Mouse (Mus musculus) kidney, embryonic 14.5 days (tissue): ENCODE measurements around the gene Gm49388. TPM values are rescaled to one million over a fixed set of nuclear protein-coding genes. Genes with fewer than 3 reads are reported as not detected.
A peak's percentile ranks its signal among the peaks of the same experiment; 100 is the strongest.

Source experiments
- ATAC-seq: fragments of 200-750 bp; cut with Nextera tagmentation; 2 replicates; pipeline ENCODE4 v1.8.0; 2017; ENCODE audit warnings: moderate number of reproducible peaks, mild to moderate bottlenecking, moderate TSS enrichment, moderate library complexity; ENCODE audit not compliant: low FRiP score, low TSS enrichment
- H3K27ac ChIP-seq: fragments of 300-500 bp; sonication (generic); 2 replicates; pipeline ENCODE4 v1.5.1; 2014; ENCODE audit warnings: low read depth, mild to moderate bottlenecking, low read length, moderate library complexity, mixed read lengths
- H3K27me3 ChIP-seq: fragments of 300-500 bp; sonication (generic); 2 replicates; pipeline ENCODE4 v1.6.1; 2014; ENCODE audit warnings: mild to moderate bottlenecking, low read length; ENCODE audit not compliant: control insufficient read depth, insufficient read depth
- H3K36me3 ChIP-seq: fragments of 300-500 bp; sonication (generic); 2 replicates; pipeline ENCODE4 v1.6.1; 2014; ENCODE audit warnings: low read length, mixed read lengths; ENCODE audit not compliant: control insufficient read depth, insufficient read depth
- H3K4me1 ChIP-seq: fragments of 300-500 bp; sonication (generic); 2 replicates; pipeline ENCODE4 v1.6.1; 2014; ENCODE audit warnings: low read length, mixed read lengths; ENCODE audit not compliant: control insufficient read depth, insufficient read depth
- H3K4me2 ChIP-seq: fragments of 300-500 bp; sonication (generic); replicated peaks from 2 replicates; pipeline ENCODE4 v1.6.1; 2014; ENCODE audit warnings: low read depth, mild to moderate bottlenecking, low read length
- H3K4me3 ChIP-seq: fragments of 300-500 bp; sonication (generic); 2 replicates; pipeline ENCODE4 v1.5.1; 2014; ENCODE audit warnings: mild to moderate bottlenecking, low read length
- H3K9ac ChIP-seq: fragments of 300-500 bp; sonication (generic); 2 replicates; pipeline ENCODE4 v1.6.1; 2014; ENCODE audit warnings: low read depth, mild to moderate bottlenecking, low read length, moderate library complexity
- H3K9me3 ChIP-seq: fragments of 300-500 bp; sonication (generic); 2 replicates; pipeline ENCODE4 v1.6.1; 2016; ENCODE audit warnings: low read length; ENCODE audit not compliant: control insufficient read depth
- WGBS: fragments of 180-500 bp; shearing (Covaris S2); extraction: QIAGEN DNeasy Blood & Tissue Kit; methylation state at CpG from one replicate; pipeline ENCODE4 v1.1.7; 2014; 5-methylcytosine and 5-hydroxymethylcytosine counted together
- polyA plus RNA-seq: library from polyadenylated mRNA; unstranded; fragments of >200 nt; fragmentation: Nextera tagmentation; extraction: Ambion mirVana; gene quantifications from 2 replicates; pipeline ENCODE4 v1.2.1, GENCODE M21; 2014

Gm49388 gene
- polyA plus RNA-seq, 1 experiment from 2014 or later, result not detected

DNA sequence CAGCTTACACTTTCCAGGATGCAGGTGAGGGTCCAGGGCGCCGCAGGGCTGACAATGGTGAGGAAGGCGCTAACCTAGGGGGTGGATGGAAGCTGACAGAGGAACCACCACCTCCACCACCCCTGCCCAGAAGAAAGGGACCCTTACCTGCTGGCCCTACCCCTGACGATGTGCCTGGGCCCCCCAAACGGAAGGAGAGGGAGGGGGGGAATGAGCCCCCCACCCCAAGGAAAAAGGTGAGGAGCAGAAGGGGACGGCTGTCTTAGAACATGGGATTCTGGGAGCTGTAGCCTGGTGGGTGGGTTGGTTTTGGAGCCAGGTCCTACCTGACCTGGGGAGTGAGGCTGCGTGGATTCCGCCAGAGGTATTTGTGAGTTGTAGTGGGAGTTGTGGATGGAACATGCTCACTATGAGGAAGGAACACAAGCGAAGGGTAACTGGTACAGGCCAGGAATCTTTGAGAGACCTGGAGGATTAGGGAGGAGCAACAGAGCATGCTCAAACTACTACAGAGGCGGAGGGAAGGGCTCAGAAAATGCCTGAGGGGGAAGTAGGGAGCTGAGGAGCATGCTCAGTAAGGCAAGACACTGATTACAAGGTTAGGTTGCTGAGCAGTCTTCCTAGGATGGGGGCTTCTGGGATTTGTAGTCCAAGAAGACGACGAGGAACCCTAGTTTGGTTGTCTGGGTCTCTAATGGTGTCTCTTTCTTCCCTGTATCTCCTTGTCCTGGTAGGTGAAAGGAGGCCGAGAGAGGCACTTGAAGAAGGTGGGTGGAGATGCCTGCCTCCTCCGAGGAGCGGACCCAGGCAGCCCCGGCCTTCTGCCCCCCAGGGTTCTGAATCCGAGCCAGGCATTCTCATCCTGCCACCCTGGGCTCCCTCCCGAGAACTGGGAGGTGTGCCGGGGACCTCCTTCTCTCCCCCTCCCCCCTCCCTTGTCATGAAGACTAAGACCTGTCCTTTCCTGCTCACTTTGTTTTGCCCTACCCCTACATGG, 35.0 kb upstream of the Gm49388 start:
- Histone ChIP-seq H3K4me3 (no peak overlapping the region), H3K27me3 (no peaks in the 10 kb centered on the region), H3K9me3 (no peaks in the 10 kb centered on the region), H3K9ac (no peak overlapping the region), H3K4me1 (peaks cover 16% of the 10 kb centered on the region), H3K4me2 (no peak overlapping the region), H3K36me3 (peaks cover 75% of the 10 kb centered on the region), H3K27ac (no peak overlapping the region)
- 89% methylated on average over 19 of the region's 19 CpGs for WGBS
- no peak for ATAC-seq

DNA sequence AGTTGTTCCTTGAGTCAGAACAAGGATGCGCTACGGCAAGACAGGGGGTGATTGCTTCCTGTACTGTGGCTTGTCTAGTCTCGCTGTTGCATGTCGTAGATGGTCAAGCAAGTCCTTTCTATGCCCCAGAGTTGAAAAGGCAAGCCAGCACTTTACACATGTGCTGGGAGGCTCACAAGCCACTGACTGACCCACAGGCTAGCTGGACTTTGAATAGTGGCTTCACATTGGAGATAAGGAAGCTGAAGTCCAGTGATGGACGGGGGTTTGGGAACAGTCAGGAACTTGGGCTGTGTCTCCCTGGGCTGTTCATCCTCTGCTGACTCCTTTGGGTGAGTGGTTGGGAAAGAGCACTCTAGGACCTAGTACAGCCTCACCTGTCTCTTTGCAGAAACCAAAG, 33.8 kb upstream of the Gm49388 start:
- H3K9ac ChIP-seq, result no peak overlapping the region
- no peak overlapping the region for H3K27ac ChIP-seq
- WGBS, result 95% methylated on average over 5 of the region's 5 CpGs
- peaks cover 87% of the 10 kb centered on the region for H3K36me3 ChIP-seq
- no peak for ATAC-seq
- H3K4me3 ChIP-seq, result no peak overlapping the region
- H3K4me2 ChIP-seq, result no peak overlapping the region
- H3K9me3 ChIP-seq, result no peaks in the 10 kb centered on the region
- peaks cover 16% of the 10 kb centered on the region for H3K4me1 ChIP-seq
- H3K27me3 ChIP-seq, result no peaks in the 10 kb centered on the region

DNA sequence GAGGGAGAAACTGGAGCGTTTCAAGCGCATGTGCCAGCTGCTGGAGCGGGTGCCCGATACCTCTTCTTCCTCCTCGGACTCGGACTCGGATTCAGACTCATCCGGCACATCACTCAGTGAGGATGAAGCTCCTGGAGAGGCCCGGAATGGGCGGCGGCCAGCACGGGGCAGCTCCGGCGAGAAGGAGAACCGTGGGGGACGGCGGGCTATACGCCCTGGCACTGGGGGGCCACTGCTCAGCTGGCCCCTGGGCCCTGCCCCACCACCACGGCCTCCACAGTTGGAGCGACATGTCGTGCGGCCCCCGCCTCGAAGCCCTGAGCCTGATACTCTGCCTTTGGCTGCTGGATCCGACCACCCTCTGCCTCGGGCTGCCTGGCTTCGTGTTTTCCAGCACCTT, 33.3 kb upstream of the Gm49388 start:
- Histone ChIP-seq H3K9ac (no peak overlapping the region), H3K4me1 (peaks cover 16% of the 10 kb centered on the region), H3K9me3 (no peaks in the 10 kb centered on the region), H3K36me3 (peaks cover 92% of the 10 kb centered on the region), H3K27ac (no peak overlapping the region), H3K27me3 (no peaks in the 10 kb centered on the region), H3K4me2 (no peak overlapping the region), H3K4me3 (no peak overlapping the region)
- no peak for ATAC-seq
- WGBS, result 93% methylated on average over 27 of the region's 27 CpGs

DNA sequence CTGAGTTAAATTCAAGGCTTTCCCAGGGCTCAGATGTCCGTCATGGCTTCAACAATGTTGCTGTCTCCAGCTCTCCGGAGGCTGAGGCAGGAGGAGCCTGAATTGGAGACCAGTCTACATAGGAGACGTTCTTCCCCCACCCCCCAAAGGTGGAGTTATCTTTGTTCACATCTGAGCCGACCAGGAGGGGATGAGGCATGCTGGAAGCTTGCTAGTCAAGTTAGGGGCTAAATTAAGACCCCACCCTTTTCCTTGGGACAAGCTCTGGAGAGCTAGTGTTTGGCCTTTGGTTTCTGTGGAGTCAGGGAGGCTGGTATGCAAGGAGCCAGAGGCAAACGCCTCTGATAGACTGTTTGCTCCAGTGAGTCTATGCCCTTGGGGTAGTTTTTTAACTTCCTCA, 32.2 kb upstream of the Gm49388 start:
- H3K9me3 ChIP-seq, result no peaks in the 10 kb centered on the region
- H3K27ac ChIP-seq, result no peak overlapping the region
- H3K27me3 ChIP-seq, result no peaks in the 10 kb centered on the region
- no peak overlapping the region for H3K9ac ChIP-seq
- H3K4me2 ChIP-seq, result no peak overlapping the region
- 68% methylated on average over 5 of the region's 5 CpGs for WGBS
- ATAC-seq, result no peak
- no peak overlapping the region for H3K4me3 ChIP-seq
- H3K36me3 ChIP-seq, result peaks cover 99% of the 10 kb centered on the region
- H3K4me1 ChIP-seq, result peaks cover 8% of the 10 kb centered on the region; the same call in 1 of the 2 replicates

DNA sequence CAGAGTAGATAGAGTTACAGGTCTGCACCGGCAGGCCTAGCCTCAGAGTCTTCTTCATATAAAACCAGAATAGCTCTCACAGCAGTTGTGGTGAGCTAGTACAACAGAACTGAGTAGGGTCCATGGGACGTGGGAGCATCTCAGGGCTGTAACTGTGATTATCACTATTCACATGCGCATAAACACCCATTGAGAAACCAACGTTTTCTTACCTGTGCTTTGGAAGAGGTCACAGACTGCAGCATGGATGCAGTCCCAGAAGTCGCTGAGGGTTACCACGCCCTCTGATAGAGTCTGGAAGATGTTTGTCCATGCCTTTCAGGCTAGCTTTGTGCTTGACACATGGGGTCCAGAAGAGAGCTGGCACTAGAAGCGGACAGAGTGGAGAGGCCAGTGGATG, 31.7 kb upstream of the Gm49388 start:
- WGBS, result 89% methylated on average over 7 of the region's 7 CpGs
- Histone ChIP-seq H3K4me1 (0 out of 2 replicates have a peak, but pooled peaks cover 8% of the 10 kb centered on the region), H3K36me3 (peaks cover 99% of the 10 kb centered on the region), H3K4me2 (no peak overlapping the region), H3K9ac (no peak overlapping the region), H3K4me3 (no peak overlapping the region), H3K27ac (no peak overlapping the region), H3K27me3 (no peaks in the 10 kb centered on the region), H3K9me3 (no peaks in the 10 kb centered on the region)
- ATAC-seq, result no peak

DNA sequence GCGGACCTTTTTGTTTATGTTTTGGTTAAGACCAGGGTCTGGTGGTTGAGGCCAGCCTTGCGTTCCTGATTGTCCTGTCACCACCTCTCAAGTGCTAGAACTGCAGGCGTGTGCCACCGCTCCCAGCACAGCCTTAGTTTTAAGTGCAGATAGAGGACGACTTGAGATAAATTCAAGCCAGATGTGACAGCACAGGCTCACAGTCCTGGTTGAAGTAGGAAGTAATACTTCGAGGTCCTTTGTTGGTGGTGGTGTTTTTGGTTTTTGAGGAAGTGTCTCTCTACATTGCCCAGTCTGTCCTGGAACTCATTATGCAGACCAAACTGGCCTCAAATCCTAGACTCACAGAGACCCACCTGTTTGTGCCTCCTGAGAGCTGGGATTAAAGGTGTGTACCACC, 25.7 kb upstream of the Gm49388 start:
- no peak overlapping the region for H3K27ac ChIP-seq
- H3K9me3 ChIP-seq, result no peaks in the 10 kb centered on the region
- 60% methylated on average over 6 of the region's 6 CpGs for WGBS
- H3K4me2 ChIP-seq, result no peak overlapping the region
- H3K27me3 ChIP-seq, result no peaks in the 10 kb centered on the region
- peaks cover 77% of the 10 kb centered on the region for H3K36me3 ChIP-seq
- H3K4me3 ChIP-seq, result no peak overlapping the region
- no peaks in the 10 kb centered on the region for H3K4me1 ChIP-seq
- H3K9ac ChIP-seq, result no peak overlapping the region
- no peak for ATAC-seq

DNA sequence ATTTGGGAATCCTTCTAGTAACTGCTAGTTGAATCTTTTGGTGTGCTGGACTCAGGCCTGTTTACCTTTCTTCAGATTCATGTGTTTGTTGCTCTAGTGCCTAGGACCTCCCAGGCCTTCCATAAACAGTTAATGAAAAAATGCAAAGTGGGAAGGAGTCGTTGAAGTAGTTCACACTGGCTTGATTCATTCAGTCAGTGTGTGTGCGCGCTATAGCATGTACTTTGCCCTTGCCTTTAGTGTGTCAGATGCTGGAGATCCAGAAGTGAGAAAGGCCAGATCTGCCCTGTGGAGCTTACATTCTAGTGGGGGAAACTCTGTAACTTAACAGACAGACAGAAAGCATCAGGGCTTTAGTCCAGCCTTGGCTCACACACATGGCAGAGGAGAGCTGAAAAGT, 24.9 kb upstream of the Gm49388 start:
- Histone ChIP-seq H3K9me3 (no peaks in the 10 kb centered on the region), H3K27me3 (no peaks in the 10 kb centered on the region), H3K4me1 (no peaks in the 10 kb centered on the region), H3K4me3 (no peak overlapping the region), H3K4me2 (no peak overlapping the region), H3K27ac (no peak overlapping the region), H3K36me3 (peaks cover 77% of the 10 kb centered on the region), H3K9ac (no peak overlapping the region)
- 81% methylated on average over 3 of the region's 3 CpGs for WGBS
- ATAC-seq, result no peak

DNA sequence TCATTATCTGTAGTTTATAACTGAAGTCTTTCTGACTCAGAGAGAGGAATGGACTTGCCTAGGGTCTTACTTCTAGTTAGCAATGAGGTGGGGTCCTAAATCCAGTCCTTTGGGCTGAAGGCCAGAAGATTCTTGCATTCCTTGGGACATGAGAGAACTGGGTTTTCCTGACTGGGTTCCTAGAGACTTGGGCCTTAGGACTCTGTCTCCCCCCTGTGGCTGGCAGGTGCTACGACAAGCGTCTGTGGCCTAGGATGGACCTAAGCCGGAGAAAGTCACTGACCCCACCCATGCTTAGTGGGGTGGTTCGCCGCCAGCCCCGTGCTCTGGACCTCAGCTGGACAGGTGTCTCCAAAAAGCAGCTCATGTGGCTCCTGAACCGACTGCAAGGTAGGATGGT, 24.4 kb upstream of the Gm49388 start:
- Histone ChIP-seq H3K4me3 (no peak overlapping the region), H3K36me3 (peaks cover 77% of the 10 kb centered on the region), H3K9ac (no peak overlapping the region), H3K4me2 (no peak overlapping the region), H3K9me3 (no peaks in the 10 kb centered on the region), H3K27me3 (no peaks in the 10 kb centered on the region), H3K4me1 (no peaks in the 10 kb centered on the region), H3K27ac (no peak overlapping the region)
- 37% methylated on average over 7 of the region's 7 CpGs for WGBS
- ATAC-seq, result 0 out of 2 replicates have a peak, but pooled peaks have one; percentile 76

DNA sequence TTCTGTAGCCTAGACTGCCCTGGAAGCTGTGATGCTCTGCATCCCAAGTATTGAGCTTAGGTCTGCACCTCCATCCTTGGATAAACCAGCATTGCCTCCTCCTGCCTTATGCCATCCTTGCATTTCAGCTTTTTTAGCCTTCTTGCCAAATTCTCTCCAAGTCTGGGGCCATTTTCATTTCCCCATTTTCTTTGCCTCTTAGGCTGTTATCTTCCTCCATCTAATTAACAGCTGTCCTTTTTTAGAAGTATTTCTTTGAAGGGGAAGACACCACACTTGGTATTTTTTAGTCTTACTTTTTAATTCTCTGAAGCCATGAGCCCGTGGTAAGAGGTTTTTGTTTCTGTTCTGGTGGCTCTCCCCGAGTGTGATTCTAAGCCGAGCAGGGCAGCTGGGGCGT, 21.8 kb upstream of the Gm49388 start:
- Histone ChIP-seq H3K4me3 (no peak overlapping the region), H3K27me3 (no peaks in the 10 kb centered on the region), H3K27ac (no peak overlapping the region), H3K9me3 (no peaks in the 10 kb centered on the region), H3K4me1 (peaks cover 4% of the 10 kb centered on the region; the same call in 1 of the 2 replicates), H3K4me2 (no peak overlapping the region), H3K9ac (no peak overlapping the region), H3K36me3 (peaks cover 72% of the 10 kb centered on the region)
- 92% methylated on average over 4 of the region's 4 CpGs for WGBS
- no peak for ATAC-seq
